Mouse (Mus musculus) G1E-ER4 (cell line): ENCODE data around the gene Msrb2. TPM values are rescaled to one million over a fixed set of nuclear protein-coding genes. Genes with fewer than 3 reads are reported as not detected.

ENCODE experiments used
- GATA1 ChIP-seq: IDR thresholded peaks from one replicate; pipeline ENCODE4 v1.8.0; 2012; ENCODE audit warnings: low read length, inconsistent platforms
- polyA plus RNA-seq: library from polyadenylated mRNA; stranded (reverse); fragments of >175 nt; gene quantifications from 2 replicates; pipeline ENCODE4 v1.2.3, GENCODE M21; 2012

Msrb2 gene
- polyA plus RNA-seq, 1 experiment: not detected

DNA sequence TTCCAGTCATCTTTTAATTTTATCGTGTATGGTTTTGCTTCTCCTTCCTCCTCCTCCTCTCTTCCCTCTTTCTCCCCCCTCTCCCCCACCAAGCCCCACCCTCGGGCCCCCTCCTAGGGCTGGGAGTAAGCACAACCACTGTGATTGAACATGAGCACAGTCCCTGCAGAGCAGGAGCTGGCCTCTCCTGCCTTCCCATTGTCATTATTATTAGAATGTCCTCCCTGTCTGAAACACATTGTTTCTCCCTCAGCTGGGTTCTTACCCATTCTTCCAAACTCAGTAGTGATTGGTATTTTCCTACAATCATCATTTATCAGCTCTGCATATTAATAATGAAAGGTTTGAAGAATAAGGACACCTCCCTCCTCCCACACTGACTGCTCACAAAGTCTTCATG lies 9.7 kb downstream of the Msrb2 start:
- no peak for TF ChIP-seq GATA1

- TF ChIP-seq GATA1: no peak
These were observed 11.0 kb downstream of the Msrb2 start for GRCm38 (mm10) chr2:19382206-19382605.

GRCm38 (mm10) chr2:19383006-19383405 lies 11.8 kb downstream of the Msrb2 start:
- no peak for TF ChIP-seq GATA1

GRCm38 (mm10) chr2:19385772-19386171 lies 14.5 kb downstream of the Msrb2 start:
- TF ChIP-seq GATA1: no peak

DNA sequence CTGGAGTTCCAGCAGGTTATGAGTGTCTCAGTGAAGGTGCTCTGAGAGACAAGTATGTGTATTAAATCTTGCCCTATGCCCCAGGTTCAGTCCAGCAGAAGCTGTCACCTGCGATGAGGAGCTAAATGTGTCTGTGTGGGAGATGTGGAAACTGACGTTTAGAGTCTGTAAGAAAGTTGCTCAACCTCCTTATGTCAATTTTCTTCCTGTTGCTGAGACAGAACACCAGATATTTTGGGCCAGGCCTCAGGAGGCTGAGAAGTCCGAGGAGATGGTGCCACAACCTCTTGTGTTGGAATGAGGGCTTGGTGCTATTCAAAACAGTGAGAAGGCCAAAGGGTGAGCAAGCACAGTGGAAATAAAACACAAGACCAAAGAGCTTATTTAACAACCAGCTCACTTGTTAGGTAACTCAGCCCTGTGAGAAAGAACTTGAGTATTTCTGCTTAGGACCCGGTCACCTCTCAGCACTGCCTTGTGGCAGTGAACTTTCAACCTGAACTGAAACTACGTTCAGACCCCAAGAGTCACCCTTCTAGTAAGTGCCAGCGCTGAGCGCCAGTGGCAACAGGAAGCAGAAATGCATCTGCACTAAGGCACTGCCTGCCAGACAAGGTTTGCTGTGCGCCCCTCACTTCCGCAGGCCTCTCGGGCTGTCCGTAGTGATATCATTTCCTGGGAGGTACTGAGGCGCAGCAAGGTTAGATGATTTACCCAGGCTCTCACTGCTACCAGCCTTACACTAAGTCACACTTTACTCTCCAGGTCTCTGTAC lies 17.3 kb downstream of the Msrb2 start:
- no peak for TF ChIP-seq GATA1

GRCm38 (mm10) chr2:19390411-19391143 lies 19.3 kb downstream of the Msrb2 start:
- TF ChIP-seq GATA1: no peak

GRCm38 (mm10) chr2:19391649-19392048 lies 20.4 kb downstream of the Msrb2 start:
- no peak for TF ChIP-seq GATA1

DNA sequence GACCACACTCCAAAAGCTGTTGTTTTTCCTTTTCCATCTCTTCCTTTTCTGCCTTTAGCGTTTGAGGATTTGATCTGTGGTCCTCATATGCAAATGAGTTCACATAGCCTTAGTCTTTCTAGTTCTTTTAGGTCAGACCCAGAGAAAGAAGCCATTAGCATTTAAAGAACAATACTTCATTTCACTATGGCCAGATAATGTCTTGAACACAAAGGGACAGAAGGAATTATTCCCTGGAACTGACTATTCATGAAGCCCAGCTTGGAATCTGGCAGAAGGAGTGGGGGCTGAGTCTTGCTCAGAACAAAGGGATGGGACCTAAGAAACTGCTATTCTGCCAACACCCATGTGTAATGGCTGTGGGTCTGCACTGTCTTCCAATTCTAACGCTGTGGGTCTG lies 21.6 kb downstream of the Msrb2 start:
- no peak for TF ChIP-seq GATA1

GRCm38 (mm10) chr2:19405409-19405808 lies 34.2 kb downstream of the Msrb2 start:
- TF ChIP-seq GATA1: no peak

- TF ChIP-seq GATA1: no peak
These were observed 35.3 kb downstream of the Msrb2 start for GRCm38 (mm10) chr2:19406531-19406930.

DNA sequence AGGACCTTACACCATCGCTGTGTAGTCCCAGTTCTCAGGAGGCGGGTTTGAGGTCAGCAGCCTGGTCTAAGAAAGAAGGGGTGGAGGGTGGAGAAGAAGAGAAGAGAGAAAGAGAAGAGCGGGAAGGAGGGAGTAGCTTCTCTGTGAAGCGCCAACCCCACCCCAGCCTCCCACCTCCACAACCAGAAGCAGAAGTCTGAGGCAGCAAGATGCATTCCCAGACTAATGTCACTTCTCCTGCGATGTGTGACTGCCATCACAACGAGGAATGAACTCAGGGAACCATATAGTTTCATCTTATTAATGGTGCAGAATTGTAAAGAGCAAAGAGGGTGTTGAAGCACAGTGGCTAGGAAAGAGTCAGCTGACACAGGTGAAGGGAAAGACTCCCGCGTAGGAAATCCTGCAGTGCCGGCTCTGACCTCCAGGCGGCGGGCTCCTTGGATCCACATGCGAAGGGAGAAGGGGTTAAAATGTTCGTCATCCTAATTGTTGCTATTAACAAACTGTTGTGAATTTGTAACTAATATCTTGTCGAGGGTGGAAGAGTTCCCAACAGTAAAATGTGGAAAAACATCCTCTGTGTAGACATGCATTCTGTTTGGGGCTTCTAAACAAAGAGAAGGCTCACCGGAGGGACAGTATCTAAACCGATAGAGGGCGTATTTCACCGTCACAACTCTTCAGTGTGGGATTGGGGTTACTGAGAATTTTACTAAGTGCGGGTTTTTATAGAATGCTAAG lies 43.2 kb downstream of the Msrb2 start:
- no peak for TF ChIP-seq GATA1

DNA sequence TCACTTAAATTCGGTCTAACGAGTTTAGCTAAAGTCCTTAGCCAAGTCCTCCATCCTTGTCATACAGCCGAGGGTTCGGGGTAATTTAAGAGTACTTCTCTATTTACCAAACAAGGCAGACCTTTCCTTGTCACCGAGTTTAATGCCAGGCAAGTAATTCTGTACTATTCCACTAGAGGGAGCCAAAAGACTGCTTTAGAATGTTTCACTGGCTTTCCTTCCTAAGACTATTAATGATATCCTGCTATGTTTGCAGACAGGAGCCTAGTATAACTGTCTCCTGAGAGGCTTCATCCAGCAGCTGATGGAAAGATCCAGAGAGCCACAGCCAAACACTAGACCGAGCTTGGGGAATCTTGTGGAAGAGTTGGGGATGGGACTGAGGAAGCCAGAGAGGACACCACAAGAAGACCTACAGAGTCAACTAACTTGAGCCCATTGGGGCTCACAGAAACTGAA lies 43.9 kb downstream of the Msrb2 start:
- no peak for TF ChIP-seq GATA1

GRCm38 (mm10) chr2:19416066-19416465 lies 44.8 kb downstream of the Msrb2 start:
- TF ChIP-seq GATA1: no peak

DNA sequence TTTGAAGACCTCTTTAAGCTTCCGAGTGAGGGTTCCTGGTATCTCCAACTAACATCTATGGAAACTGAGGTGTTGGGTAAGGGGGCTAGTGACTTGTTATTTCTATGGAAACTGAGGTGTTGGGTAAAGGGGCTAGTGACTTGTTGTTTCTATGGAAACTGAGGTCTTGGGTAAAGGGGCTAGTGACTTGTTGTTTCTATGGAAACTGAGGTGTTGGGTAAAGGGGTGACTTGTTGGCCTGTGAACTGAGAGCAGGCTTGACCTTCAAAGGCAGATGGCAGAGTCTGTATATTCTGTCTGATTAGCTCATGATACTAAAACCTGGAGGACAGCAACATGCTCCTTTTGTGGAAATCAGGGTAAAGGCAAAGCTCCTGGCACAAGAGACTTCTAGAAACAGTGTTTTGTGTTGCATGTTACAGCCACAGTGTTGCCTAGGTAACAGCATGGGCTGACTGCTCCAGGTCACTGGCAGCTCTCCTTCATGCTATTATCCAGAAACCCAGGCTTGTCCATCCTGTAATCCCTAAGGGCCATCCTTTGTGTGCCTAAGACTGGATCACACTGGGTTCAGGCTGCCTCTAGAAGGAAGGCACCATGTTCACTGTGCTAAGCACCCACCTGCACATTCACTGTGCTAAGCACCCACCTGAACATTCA lies 48.6 kb downstream of the Msrb2 start:
- no peak for TF ChIP-seq GATA1

DNA sequence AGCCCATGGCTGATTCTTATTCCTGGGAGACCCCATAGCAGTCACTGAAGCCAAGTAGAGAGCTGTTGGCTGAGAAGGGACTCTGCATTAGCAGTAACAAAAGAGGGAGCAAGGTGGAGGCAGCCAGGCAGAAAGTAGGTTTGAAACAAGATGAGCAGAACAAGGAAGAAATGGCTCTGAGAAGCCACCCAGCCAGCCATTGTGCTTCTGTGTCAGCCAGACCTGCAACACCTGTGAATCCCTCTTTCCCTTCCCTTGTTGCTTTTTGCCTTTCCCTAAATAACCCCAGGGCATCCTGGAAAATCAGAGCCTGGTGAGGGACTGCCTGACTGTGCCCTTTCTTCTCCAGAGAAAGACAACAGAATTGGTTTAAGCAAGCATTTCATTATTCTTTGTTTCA lies 51.0 kb downstream of the Msrb2 start:
- no peak for TF ChIP-seq GATA1

DNA sequence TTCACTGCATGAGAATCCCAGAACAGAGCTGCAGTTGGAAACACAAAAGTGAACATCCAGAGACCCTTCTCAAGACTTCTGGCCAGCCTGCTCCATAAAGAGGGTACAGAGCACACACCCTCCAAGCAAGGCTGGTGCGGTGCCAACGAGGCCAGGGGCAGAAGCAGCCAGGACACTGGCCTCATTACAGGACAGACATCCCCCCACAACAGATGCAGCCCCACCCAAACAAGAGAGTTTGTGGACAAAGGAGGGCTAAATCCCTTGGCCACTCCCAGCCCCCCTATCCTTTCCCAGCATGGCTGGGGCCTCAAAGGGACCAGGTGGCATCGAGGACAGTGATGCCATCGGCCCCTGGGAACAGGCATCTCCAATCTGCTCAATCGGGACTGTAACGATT lies 51.8 kb downstream of the Msrb2 start:
- TF ChIP-seq GATA1: no peak
